Mouse (Mus musculus): Measurements from ENCODE around the gene Gm11127. TPM values are rescaled to one million over a fixed set of nuclear protein-coding genes. Genes with fewer than 3 reads are reported as not detected.
A peak's percentile ranks its signal among the peaks of the same experiment; 100 is the strongest.
"Not testable (repeated sequence)": the region's sequence is repeated elsewhere in the genome, so short reads cannot be mapped to it uniquely, and the experiment has no call there.

Gm11127 gene
- polyA plus RNA-seq, 1 experiment = not detected

DNA sequence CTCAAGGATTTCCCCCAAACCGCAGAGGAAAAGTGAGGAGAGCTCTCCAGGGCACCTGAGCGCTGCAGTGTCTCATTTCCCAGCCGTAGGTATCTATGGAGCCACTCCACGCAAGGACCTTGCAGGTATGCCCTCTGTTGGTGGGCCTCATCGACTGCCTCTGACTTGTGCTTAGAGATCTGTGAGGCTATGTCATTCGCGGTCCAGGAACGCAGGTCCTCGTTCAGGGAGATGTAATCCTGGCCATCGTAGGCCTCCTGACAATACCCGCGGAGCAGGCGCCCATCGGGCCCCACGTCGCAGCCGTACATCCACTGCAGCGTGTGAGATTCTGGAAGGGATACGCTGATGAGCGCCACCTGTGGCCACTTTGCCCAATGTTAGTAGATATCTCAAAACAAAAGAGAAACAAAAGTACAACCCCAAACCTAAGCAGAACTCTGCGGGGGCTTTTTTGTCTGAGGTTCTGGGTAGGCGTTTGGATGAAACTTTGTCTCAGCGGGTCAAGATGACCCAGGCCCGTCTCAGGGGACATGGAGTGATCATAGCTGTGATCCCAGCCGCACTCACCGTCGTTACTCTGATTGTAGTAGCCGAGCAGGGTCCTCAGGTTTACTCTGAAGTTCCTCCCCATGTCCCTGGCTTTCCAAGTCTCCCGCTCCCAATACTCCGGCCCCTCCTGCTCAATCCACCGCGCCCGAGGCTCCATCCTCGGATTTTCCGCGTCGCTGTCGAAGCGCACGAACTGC lies 26.4 kb downstream of the Gm11127 start:
- H3K4me1 ChIP-seq (ENCODE audit: control insufficient read depth, insufficient read depth, low read length) = peaks cover 12% of the 10 kb centered on the region
- peak; percentile 23; the same call in 1 of the 2 replicates for TF ChIP-seq CTCF (IDR thresholded peaks at IDR 0.05; ENCODE audit: insufficient read depth, low read length)
- H3K4me3 ChIP-seq (replicated peaks; ENCODE audit: extremely low read depth, low read depth, low read length) = peak overlapping the region; percentile 62
- DNase-seq = peak; percentile 70
- under 1% methylated on average over 40 of the region's 40 CpGs for WGBS

DNA sequence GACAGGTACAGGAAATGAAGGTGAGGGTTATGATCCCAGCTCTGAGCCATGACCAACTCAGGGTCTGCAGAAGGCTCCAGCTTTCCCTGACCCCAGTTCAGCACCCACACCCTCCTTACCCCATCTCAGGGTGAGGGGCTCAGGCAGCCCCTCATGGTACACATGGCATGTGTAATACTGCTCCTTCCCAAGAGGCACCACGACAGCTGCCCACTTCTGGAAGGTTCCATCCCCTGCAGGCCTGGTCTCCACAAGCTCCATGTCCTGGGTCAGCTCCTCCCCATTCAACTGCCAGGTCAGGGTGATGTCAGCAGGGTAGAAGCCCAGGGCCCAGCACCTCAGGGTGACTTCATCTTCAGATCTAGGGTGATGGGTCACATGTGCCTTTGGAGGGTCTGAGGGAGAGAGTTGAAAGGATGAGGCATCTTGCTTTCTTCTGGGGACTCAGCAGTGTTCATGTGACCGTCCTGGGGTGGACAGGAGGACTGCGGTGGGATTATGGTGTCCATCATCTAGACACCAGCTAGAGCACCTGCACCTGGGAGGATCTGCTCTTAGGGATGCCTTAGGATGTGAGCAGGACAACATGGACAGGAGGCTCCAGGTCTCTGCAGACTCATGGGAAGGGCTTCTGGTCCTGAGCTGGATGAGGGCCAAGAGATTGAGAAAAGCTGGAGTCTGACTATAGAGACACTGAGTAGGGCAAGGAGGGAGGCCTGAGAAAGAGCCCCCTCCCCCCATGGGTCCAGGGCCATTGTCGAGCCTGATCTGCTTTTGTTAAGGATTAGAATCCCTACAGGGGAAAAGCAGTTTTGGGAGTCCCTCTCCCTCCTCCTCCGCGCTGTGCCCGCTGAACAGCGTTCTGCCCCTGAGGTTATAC lies 27.2 kb downstream of the Gm11127 start:
- Histone ChIP-seq H3K4me3 (replicated peaks; ENCODE audit: extremely low read depth, low read depth, low read length) (peak overlapping the region; percentile 62), H3K4me1 (ENCODE audit: control insufficient read depth, insufficient read depth, low read length) (peaks cover 12% of the 10 kb centered on the region)
- DNase-seq = not testable (repeated sequence)
- 51% methylated on average over 8 of the region's 8 CpGs for WGBS

DNA sequence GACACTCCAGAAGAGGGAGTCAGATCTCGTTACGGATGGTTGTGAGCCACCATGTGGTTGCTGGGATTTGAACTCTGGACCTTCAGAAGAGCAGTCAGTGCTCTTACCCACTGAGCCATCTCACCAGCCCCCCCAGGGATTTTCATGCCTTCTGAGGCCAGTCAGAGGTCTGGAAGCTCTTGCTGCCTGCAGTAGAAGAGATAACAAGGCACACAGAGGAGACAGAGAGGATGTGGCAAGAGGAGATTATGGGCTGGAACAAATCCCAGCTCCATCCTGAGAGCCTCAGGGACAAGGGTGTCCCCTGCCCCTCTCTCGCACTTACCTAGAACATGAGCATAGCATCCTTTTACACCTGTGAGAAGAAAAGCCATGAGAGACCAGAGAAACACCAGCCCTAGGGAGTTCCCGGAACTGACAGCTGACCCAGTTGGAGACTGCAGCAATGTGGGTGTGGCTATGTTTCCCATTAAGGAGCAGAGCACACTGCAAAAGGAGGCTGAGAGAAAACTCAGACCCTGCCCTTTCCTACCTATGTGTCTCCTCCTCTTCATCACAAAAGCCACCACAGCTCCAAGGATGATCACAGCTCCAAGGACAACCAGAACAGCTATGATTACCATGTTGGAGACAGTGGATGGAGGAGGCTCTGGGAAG lies 28.0 kb downstream of the Gm11127 start:
- 74% methylated on average over 4 of the region's 4 CpGs for WGBS
- peaks cover 14% of the 10 kb centered on the region for H3K4me1 ChIP-seq (ENCODE audit: control insufficient read depth, insufficient read depth, low read length)
- H3K4me3 ChIP-seq (replicated peaks; ENCODE audit: extremely low read depth, low read depth, low read length); DNase-seq: not testable (repeated sequence)

DNA sequence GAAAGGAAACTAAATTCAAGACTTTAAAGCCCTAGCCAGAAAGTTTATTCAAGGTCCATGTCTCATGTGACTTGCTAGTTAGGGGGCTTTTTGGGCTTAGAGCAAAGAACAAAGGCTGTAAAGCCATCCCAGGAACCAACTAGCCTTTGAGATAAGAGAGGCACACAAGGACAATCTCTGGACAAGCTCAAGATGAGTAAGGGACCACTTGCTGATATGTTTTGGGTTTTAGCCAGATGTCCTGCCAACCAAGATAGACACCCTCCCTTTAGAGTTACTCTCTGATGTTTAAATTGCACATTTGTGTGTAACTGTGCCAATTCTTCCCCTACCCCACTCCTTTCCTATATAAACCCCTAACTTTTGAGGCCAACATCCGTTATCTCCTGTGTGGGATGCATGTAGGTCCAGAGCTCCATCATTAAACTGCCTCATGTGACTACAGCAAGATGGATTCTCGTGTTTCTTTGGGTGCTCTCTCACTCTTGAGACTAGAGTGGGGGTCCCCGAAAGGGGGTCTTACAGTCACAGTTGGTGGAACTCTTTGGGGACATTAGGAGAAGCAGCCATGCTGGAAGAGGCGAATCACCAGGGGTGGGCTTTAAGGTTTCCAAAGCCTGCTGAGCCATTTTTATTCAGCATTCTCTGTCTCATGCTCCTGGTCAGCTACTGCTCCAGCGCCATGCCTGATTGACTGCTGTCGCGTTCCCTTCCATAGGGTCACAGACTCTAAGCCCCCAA lies 29.1 kb downstream of the Gm11127 start:
- 92% methylated on average over 7 of the region's 7 CpGs for WGBS
- TF ChIP-seq CTCF (IDR thresholded peaks at IDR 0.05; ENCODE audit: insufficient read depth, low read length) = no peak
- TF ChIP-seq POLR2A (IDR thresholded peaks at IDR 0.05; ENCODE audit: borderline replicate concordance, extremely low read depth, low read depth, low read length) = no peak
- Histone ChIP-seq H3K4me1 (ENCODE audit: control insufficient read depth, insufficient read depth, low read length) (peaks cover 20% of the 10 kb centered on the region), H3K4me3 (replicated peaks; ENCODE audit: extremely low read depth, low read depth, low read length) (no peak overlapping the region)
- no peak for DNase-seq

DNA sequence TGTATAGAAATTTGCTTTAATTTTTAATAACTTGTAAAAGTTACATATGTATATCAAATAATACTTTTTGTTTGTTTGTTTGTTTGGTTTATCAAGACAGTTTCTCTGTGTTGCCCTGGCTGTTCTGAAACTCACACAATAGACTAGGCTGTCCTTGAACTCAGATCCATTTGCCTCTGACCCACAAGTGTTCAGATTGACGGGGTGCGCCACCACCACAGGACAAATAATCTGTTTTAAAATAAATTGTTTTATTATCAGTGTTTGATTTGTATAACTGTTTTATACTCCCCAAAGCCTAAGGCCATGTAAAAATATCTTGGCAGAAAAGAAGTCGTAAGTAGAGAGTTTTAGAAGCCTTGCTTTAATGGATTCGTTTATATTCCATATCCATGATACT lies 30.5 kb downstream of the Gm11127 start:
- WGBS = 80% methylated on average over 4 of the region's 4 CpGs
- DNase-seq = no peak
- H3K4me1 ChIP-seq (ENCODE audit: control insufficient read depth, insufficient read depth, low read length) = peaks cover 24% of the 10 kb centered on the region
- no peak overlapping the region for H3K4me3 ChIP-seq (replicated peaks; ENCODE audit: extremely low read depth, low read depth, low read length)
- TF ChIP-seq POLR2A (IDR thresholded peaks at IDR 0.05; ENCODE audit: borderline replicate concordance, extremely low read depth, low read depth, low read length) (no peak), CTCF (IDR thresholded peaks at IDR 0.05; ENCODE audit: insufficient read depth, low read length) (no peak)

DNA sequence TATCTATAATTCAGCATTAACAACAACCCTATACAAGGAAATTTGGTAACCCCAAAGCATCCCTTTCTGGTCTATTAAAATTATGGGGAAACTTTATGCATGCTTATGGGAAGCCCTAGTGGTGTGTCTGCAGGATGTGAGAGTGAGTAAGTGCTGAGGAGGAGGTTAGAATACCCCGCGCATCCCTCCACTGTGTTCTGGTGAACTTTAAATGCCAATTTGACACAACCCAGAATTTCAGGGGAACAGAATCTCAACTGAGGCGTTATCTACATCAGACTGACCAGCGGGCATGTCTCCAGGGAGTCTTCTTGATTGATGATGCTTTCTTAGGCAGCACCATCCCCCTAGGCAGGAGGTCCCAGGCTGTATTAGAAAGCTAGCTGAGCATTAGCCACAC lies 32.3 kb downstream of the Gm11127 start:
- no peak for TF ChIP-seq CTCF (IDR thresholded peaks at IDR 0.05; ENCODE audit: insufficient read depth, low read length)
- TF ChIP-seq POLR2A (IDR thresholded peaks at IDR 0.05; ENCODE audit: borderline replicate concordance, extremely low read depth, low read depth, low read length) = no peak
- H3K4me3 ChIP-seq (replicated peaks; ENCODE audit: extremely low read depth, low read depth, low read length) = no peak overlapping the region
- H3K4me1 ChIP-seq (ENCODE audit: control insufficient read depth, insufficient read depth, low read length) = peaks cover 22% of the 10 kb centered on the region
- no peak for DNase-seq
- WGBS = 71% methylated on average over 4 of the region's 4 CpGs

DNA sequence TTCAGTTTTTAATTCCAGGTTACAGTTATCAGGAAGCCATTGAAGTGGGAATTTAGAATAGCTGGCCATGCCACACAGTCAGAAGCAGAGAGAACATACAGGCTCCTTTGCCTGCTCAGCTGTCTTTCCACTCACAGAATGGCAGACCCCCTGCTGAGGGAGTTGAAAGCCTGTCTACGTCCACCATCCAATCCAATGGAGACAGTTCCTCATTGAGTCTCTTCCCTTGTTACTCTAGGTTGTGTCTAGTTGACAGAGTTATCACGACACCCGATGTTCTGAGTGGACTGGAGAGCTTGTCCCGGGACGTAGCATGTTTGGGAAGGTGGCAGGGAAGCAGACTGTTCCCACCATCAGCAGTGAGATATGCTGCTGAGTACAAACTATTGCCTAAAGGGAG lies 33.0 kb downstream of the Gm11127 start:
- 66% methylated on average over 5 of the region's 5 CpGs for WGBS
- Histone ChIP-seq H3K4me3 (replicated peaks; ENCODE audit: extremely low read depth, low read depth, low read length) (no peak overlapping the region), H3K4me1 (ENCODE audit: control insufficient read depth, insufficient read depth, low read length) (peaks cover 17% of the 10 kb centered on the region)
- TF ChIP-seq POLR2A (IDR thresholded peaks at IDR 0.05; ENCODE audit: borderline replicate concordance, extremely low read depth, low read depth, low read length) = no peak
- no peak for TF ChIP-seq CTCF (IDR thresholded peaks at IDR 0.05; ENCODE audit: insufficient read depth, low read length)
- no peak for DNase-seq

DNA sequence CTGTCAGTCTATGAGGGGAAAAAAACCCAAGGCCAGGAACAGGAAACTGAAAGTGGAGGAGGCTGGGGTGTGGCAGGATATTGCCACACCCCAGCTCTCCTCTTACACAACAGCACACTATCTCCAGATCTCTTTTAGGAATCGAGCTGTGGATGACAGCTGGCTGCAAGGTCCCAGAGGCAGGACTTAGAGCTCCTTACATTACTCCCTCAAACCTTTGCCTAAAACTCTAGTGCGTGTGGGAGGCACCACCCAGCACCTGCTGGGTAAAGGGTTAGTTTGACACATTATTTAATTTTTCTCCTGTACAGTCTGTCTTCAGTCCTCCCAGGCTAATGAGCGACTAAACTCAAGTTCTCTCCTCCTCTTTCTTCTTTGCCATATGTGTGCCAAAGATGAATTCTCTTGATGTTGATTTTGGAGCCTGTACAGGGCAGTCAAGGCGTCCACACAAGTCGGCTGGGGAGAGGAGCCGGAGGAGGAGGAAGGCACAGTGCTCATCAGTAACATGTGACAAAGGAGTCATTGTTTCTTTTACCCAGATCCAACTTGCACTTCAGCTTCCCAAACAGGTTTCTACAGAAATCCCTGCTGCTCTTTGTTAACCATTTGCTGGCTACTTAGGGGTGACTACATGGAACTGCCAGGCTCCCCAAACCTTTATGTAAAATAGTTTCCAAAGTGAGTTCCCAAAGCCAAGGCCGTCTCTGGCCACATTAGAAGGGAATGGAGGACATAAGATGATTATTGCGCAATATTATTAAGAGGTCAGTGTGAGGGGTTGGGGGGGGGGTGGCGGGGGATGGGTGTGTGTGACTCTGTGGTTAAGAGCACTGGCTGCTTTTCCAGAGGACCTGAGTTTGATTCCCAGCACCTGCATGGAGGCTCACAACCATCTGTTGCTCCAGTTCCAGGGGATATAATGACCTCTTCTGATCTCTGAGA lies 34.2 kb downstream of the Gm11127 start:
- DNase-seq = peak; percentile 39
- WGBS = 28% methylated on average over 9 of the region's 9 CpGs
- Histone ChIP-seq H3K4me1 (ENCODE audit: control insufficient read depth, insufficient read depth, low read length) (peaks cover 17% of the 10 kb centered on the region), H3K4me3 (replicated peaks; ENCODE audit: extremely low read depth, low read depth, low read length) (no peak overlapping the region)
- TF ChIP-seq CTCF (IDR thresholded peaks at IDR 0.05; ENCODE audit: insufficient read depth, low read length) = no peak
- 0 out of 2 replicates have a peak, but pooled peaks have one; percentile 17 for TF ChIP-seq POLR2A (IDR thresholded peaks at IDR 0.05; ENCODE audit: borderline replicate concordance, extremely low read depth, low read depth, low read length)
